In genomic region chr9:123933716-123934445, GRCm38 (mm10) we compare ENCODE assay signal across 30 mouse cellular contexts. TPM values are rescaled to one million over a fixed set of nuclear protein-coding genes. Genes with fewer than 3 reads are reported as not detected.
"Had no signal": no experiment of that assay in that cellular context is flagged by ENCODE, and none has a peak within 500 bp of the region (broad histone marks: within the 10 kb centered on the region; RNA-seq: fewer than 3 reads in every experiment).

No protein-coding gene starts in this region.

- DNase-seq: kidney, adult 11 months; kidney, adult 9 months; kidney, postnatal 25 days; layer of hippocampus, postnatal 36 days; left cerebral cortex, postnatal 4 days; lung, adult 2 months; lung, postnatal 14 days; right cerebral cortex, adult 18-20 months; right cerebral cortex, postnatal 14 days; right cerebral cortex, postnatal 4 days; thymus, adult 2 months; thymus, postnatal 14 days; thymus, postnatal 4 days had no signal

- H3K4me1 ChIP-seq: limb, embryonic 12.5 days; limb, embryonic 15.5 days; midbrain, embryonic 10.5 days; midbrain, embryonic 13.5 days had no signal

- H3K4me3 ChIP-seq: limb, embryonic 12.5 days; limb, embryonic 15.5 days; megakaryocyte, embryonic 14.5 days; midbrain, embryonic 10.5 days; midbrain, embryonic 13.5 days had no signal

- H3K9ac ChIP-seq: limb, embryonic 12.5 days; limb, embryonic 15.5 days; midbrain, embryonic 13.5 days had no signal

- H3K9me3 ChIP-seq: limb, embryonic 12.5 days; limb, embryonic 15.5 days; megakaryocyte, embryonic 14.5 days; midbrain, embryonic 10.5 days; midbrain, embryonic 13.5 days had no signal

- H3K27ac ChIP-seq: kidney, postnatal 0 days; limb, embryonic 12.5 days; limb, embryonic 15.5 days; midbrain, embryonic 10.5 days; midbrain, embryonic 13.5 days; stomach, postnatal 0 days had no signal

- H3K36me3 ChIP-seq: limb, embryonic 12.5 days; limb, embryonic 15.5 days; midbrain, embryonic 10.5 days; midbrain, embryonic 13.5 days had no signal

RNA-seq across cellular contexts. Expression of gene Ccr1l1, which starts 44.3 kb away (rescaled TPM):
- total RNA-seq: layer of hippocampus, adult 8-10 months; layer of hippocampus, postnatal 10 days; layer of hippocampus, postnatal 36 days; left cerebral cortex, adult 8-10 months; left cerebral cortex, postnatal 14 days; left cerebral cortex, postnatal 4 days; midbrain, postnatal 0 days had no signal
- polyA plus RNA-seq: kidney, postnatal 0 days; limb, embryonic 12.5 days; limb, embryonic 15.5 days; liver, embryonic 11.5 days; lung, adult 2 months; lung, embryonic 16.5 days; midbrain, embryonic 10.5 days; midbrain, embryonic 13.5 days; midbrain, postnatal 0 days; neural tube, embryonic 11.5 days; neural tube, embryonic 14.5 days; stomach, embryonic 14.5 days; stomach, postnatal 0 days; thymus, adult 2 months had no signal
